7 mouse cellular contexts compared by ENCODE assay signal in genomic region chr8:84775105-84775591, GRCm38 (mm10). TPM values are rescaled to one million over a fixed set of nuclear protein-coding genes. Genes with fewer than 3 reads are reported as not detected.
DNase-seq lines count a peak whose midpoint lies in the region; ATAC-seq lines count a peak whose summit lies in the region.

No protein-coding gene starts in this region.

- DNase-seq in limb, embryonic 10.5 days (ENCODE audit: low spot score): no peak
- DNase-seq in heart, embryonic 10.5 days (ENCODE audit: low spot score): no peak
- DNase-seq in embryo, embryonic 9.5 days (ENCODE audit: extremely low spot score): no peak

- H3K36me3 ChIP-seq in limb, embryonic 12.5 days: peaks cover 11% of the 10 kb centered on the region
- no peaks in the 10 kb centered on the region for H3K36me3 ChIP-seq in limb, embryonic 10.5 days
- H3K36me3 ChIP-seq in embryonic facial prominence, embryonic 13.5 days: peaks cover 10% of the 10 kb centered on the region; the same call in 1 of the 2 replicates
- no peaks in the 10 kb centered on the region for H3K36me3 ChIP-seq in heart, embryonic 10.5 days
- peaks cover 4% of the 10 kb centered on the region; the same call in 1 of the 2 replicates for H3K36me3 ChIP-seq in stomach, embryonic 15.5 days

- peaks cover 79% of the 10 kb centered on the region for H3K4me1 ChIP-seq in limb, embryonic 12.5 days (replicated peaks)
- peaks cover 62% of the 10 kb centered on the region for H3K4me1 ChIP-seq in limb, embryonic 10.5 days
- H3K4me1 ChIP-seq in embryonic facial prominence, embryonic 13.5 days: peaks cover 76% of the 10 kb centered on the region
- H3K4me1 ChIP-seq in heart, embryonic 10.5 days: peaks cover 32% of the 10 kb centered on the region
- H3K4me1 ChIP-seq in stomach, embryonic 15.5 days: peaks cover 53% of the 10 kb centered on the region

- H3K9ac ChIP-seq in limb, embryonic 12.5 days (replicated peaks): peak overlapping the region; percentile 4
- H3K9ac ChIP-seq in embryonic facial prominence, embryonic 13.5 days: peak overlapping the region; percentile 61
- H3K9ac ChIP-seq in stomach, embryonic 15.5 days: 0 out of 2 replicates have a peak overlapping the region, but pooled peaks have one; percentile 35

- peaks cover 93% of the 10 kb centered on the region for H3K27me3 ChIP-seq in limb, embryonic 12.5 days
- peaks cover 100% of the 10 kb centered on the region for H3K27me3 ChIP-seq in limb, embryonic 10.5 days (ENCODE audit: low read depth, poor library complexity, severe bottlenecking)
- H3K27me3 ChIP-seq in embryonic facial prominence, embryonic 13.5 days: peaks cover 85% of the 10 kb centered on the region
- peaks cover 100% of the 10 kb centered on the region for H3K27me3 ChIP-seq in heart, embryonic 10.5 days (ENCODE audit: insufficient read depth, poor library complexity, severe bottlenecking)
- peaks cover 37% of the 10 kb centered on the region for H3K27me3 ChIP-seq in stomach, embryonic 15.5 days (replicated peaks)

- ATAC-seq in limb, embryonic 12.5 days (ENCODE audit: insufficient number of reproducible peaks, insufficient read depth, low FRiP score, low TSS enrichment, low read depth): no peak
- ATAC-seq in embryonic facial prominence, embryonic 13.5 days (ENCODE audit: insufficient number of reproducible peaks, insufficient read depth, low FRiP score, low TSS enrichment, low read depth): no peak
- ATAC-seq in megakaryocyte, adult 5-6 weeks (ENCODE audit: poor library complexity, severe bottlenecking): peak; percentile 74
- peak; percentile 24; the same call in 1 of the 2 replicates for ATAC-seq in stomach, embryonic 15.5 days (ENCODE audit: insufficient read depth, low FRiP score, low read depth)

- WGBS in limb, embryonic 12.5 days: 5% methylated on average over 13 of the region's 13 CpGs
- under 1% methylated on average over 13 of the region's 13 CpGs for WGBS in limb, embryonic 10.5 days
- WGBS in embryonic facial prominence, embryonic 13.5 days: 12% methylated on average over 13 of the region's 13 CpGs
- WGBS in heart, embryonic 10.5 days: 4% methylated on average over 13 of the region's 13 CpGs
- 24% methylated on average over 13 of the region's 13 CpGs for WGBS in stomach, embryonic 15.5 days

- 0 out of 2 replicates have a peak overlapping the region, but pooled peaks have one; percentile 64 for H3K27ac ChIP-seq in limb, embryonic 12.5 days
- H3K27ac ChIP-seq in limb, embryonic 10.5 days: no peak overlapping the region
- H3K27ac ChIP-seq in embryonic facial prominence, embryonic 13.5 days: peak overlapping the region; percentile 81
- no peak overlapping the region for H3K27ac ChIP-seq in heart, embryonic 10.5 days
- H3K27ac ChIP-seq in stomach, embryonic 15.5 days: peak overlapping the region; percentile 90

- peak overlapping the region; percentile 65 for H3K4me2 ChIP-seq in limb, embryonic 12.5 days
- peak overlapping the region; percentile 57 for H3K4me2 ChIP-seq in embryonic facial prominence, embryonic 13.5 days
- H3K4me2 ChIP-seq in stomach, embryonic 15.5 days: peak overlapping the region; percentile 49

- H3K9me3 ChIP-seq in limb, embryonic 12.5 days: no peaks in the 10 kb centered on the region
- no peaks in the 10 kb centered on the region for H3K9me3 ChIP-seq in limb, embryonic 10.5 days (replicated peaks)
- no peaks in the 10 kb centered on the region for H3K9me3 ChIP-seq in embryonic facial prominence, embryonic 13.5 days
- H3K9me3 ChIP-seq in heart, embryonic 10.5 days: no peaks in the 10 kb centered on the region
- H3K9me3 ChIP-seq in stomach, embryonic 15.5 days: no peaks in the 10 kb centered on the region

- peak overlapping the region; percentile 6; the same call in 1 of the 2 replicates for H3K4me3 ChIP-seq in limb, embryonic 12.5 days (replicated peaks)
- H3K4me3 ChIP-seq in limb, embryonic 10.5 days: no peak overlapping the region
- H3K4me3 ChIP-seq in embryonic facial prominence, embryonic 13.5 days: peak overlapping the region; percentile 38; the same call in 1 of the 2 replicates
- 0 out of 2 replicates have a peak overlapping the region, but pooled peaks have one; percentile 19 for H3K4me3 ChIP-seq in heart, embryonic 10.5 days
- 0 out of 2 replicates have a peak overlapping the region, but pooled peaks have one; percentile 17 for H3K4me3 ChIP-seq in stomach, embryonic 15.5 days (replicated peaks)

RNA-seq across cellular contexts. Expression of gene Nfix, which starts 25.0 kb away (rescaled TPM):
- 14.5 and 18.1 TPM in 2 replicates for polyA plus RNA-seq in limb, embryonic 12.5 days (2016; fragmentation: Nextera tagmentation; extraction: Ambion mirVana)
- polyA plus RNA-seq in limb, embryonic 10.5 days (2016; fragmentation: Nextera tagmentation; extraction: Ambion mirVana): 0.24 and 2.1 TPM in 2 replicates
- 37.0 and 42.9 TPM in 2 replicates for polyA plus RNA-seq in embryonic facial prominence, embryonic 13.5 days (2015; fragmentation: Nextera tagmentation; extraction: Ambion mirVana)
- polyA plus RNA-seq in heart, embryonic 10.5 days (2016; fragmentation: Nextera tagmentation; extraction: Ambion mirVana): 0.87 and 2.1 TPM in 2 replicates
- 23.8 and 26.9 TPM in 2 replicates for total RNA-seq in megakaryocyte, adult 5-6 weeks (2015)
- 7.7 and 17.0 TPM in 2 replicates for total RNA-seq in megakaryocyte, adult 5-6 weeks (2017)
- 28.7 and 29.3 TPM in 2 replicates for polyA plus RNA-seq in stomach, embryonic 15.5 days (2015; fragmentation: Nextera tagmentation; extraction: Ambion mirVana)

RNA-seq across cellular contexts. Expression of gene Dand5, which starts 47.5 kb away (rescaled TPM):
- polyA plus RNA-seq in limb, embryonic 12.5 days (2016; fragmentation: Nextera tagmentation; extraction: Ambion mirVana): 4.1 and 5.1 TPM in 2 replicates
- polyA plus RNA-seq in limb, embryonic 10.5 days (2016; fragmentation: Nextera tagmentation; extraction: Ambion mirVana): 1.9 and 2.7 TPM in 2 replicates
- 7.0 TPM in 2 replicates for polyA plus RNA-seq in embryonic facial prominence, embryonic 13.5 days (2015; fragmentation: Nextera tagmentation; extraction: Ambion mirVana)
- 5.3 TPM in 2 replicates for polyA plus RNA-seq in heart, embryonic 10.5 days (2016; fragmentation: Nextera tagmentation; extraction: Ambion mirVana)
- total RNA-seq in megakaryocyte, adult 5-6 weeks (2015): 1.4 and 2.6 TPM in 2 replicates
- 0.28 and 4.4 TPM in 2 replicates for total RNA-seq in megakaryocyte, adult 5-6 weeks (2017)
- 6.3 and 6.9 TPM in 2 replicates for polyA plus RNA-seq in stomach, embryonic 15.5 days (2015; fragmentation: Nextera tagmentation; extraction: Ambion mirVana)

RNA-seq across cellular contexts. Expression of gene G430095P16Rik, which starts 52.3 kb away (rescaled TPM):
- 9.7 and 11.8 TPM in 2 replicates for polyA plus RNA-seq in limb, embryonic 12.5 days (2016; fragmentation: Nextera tagmentation; extraction: Ambion mirVana)
- 3.7 and 8.1 TPM in 2 replicates for polyA plus RNA-seq in limb, embryonic 10.5 days (2016; fragmentation: Nextera tagmentation; extraction: Ambion mirVana)
- polyA plus RNA-seq in embryonic facial prominence, embryonic 13.5 days (2015; fragmentation: Nextera tagmentation; extraction: Ambion mirVana): 6.1 and 6.2 TPM in 2 replicates
- polyA plus RNA-seq in heart, embryonic 10.5 days (2016; fragmentation: Nextera tagmentation; extraction: Ambion mirVana): 2.1 and 3.2 TPM in 2 replicates
- total RNA-seq in megakaryocyte, adult 5-6 weeks (2015): 40.4 and 45.2 TPM in 2 replicates
- 20.6 and 25.5 TPM in 2 replicates for total RNA-seq in megakaryocyte, adult 5-6 weeks (2017)
- 3.5 and 4.1 TPM in 2 replicates for polyA plus RNA-seq in stomach, embryonic 15.5 days (2015; fragmentation: Nextera tagmentation; extraction: Ambion mirVana)

RNA-seq across cellular contexts. Expression of gene Gadd45gip1, which starts 56.2 kb away (rescaled TPM):
- 46.5 and 48.6 TPM in 2 replicates for polyA plus RNA-seq in limb, embryonic 12.5 days (2016; fragmentation: Nextera tagmentation; extraction: Ambion mirVana)
- polyA plus RNA-seq in limb, embryonic 10.5 days (2016; fragmentation: Nextera tagmentation; extraction: Ambion mirVana): 51.7 and 54.4 TPM in 2 replicates
- polyA plus RNA-seq in embryonic facial prominence, embryonic 13.5 days (2015; fragmentation: Nextera tagmentation; extraction: Ambion mirVana): 45.6 and 48.2 TPM in 2 replicates
- polyA plus RNA-seq in heart, embryonic 10.5 days (2016; fragmentation: Nextera tagmentation; extraction: Ambion mirVana): 57.3 and 60.5 TPM in 2 replicates
- total RNA-seq in megakaryocyte, adult 5-6 weeks (2015): 6.3 and 6.6 TPM in 2 replicates
- total RNA-seq in megakaryocyte, adult 5-6 weeks (2017): 13.9 and 20.5 TPM in 2 replicates
- polyA plus RNA-seq in stomach, embryonic 15.5 days (2015; fragmentation: Nextera tagmentation; extraction: Ambion mirVana): 52.7 and 54.5 TPM in 2 replicates

Comparison
In these comparisons a context has a peak if more than half of its experiments do, and no peak if none do; other contexts are left out.
1. H3K27ac ChIP-seq: peak in limb, embryonic 12.5 days (single experiment), embryonic facial prominence, embryonic 13.5 days (single experiment) and stomach, embryonic 15.5 days (single experiment); none in limb, embryonic 10.5 days (single experiment) and heart, embryonic 10.5 days (single experiment).
2. ATAC-seq: peak in megakaryocyte, adult 5-6 weeks (single experiment) and stomach, embryonic 15.5 days (single experiment); none in limb, embryonic 12.5 days (single experiment) and embryonic facial prominence, embryonic 13.5 days (single experiment).
3. H3K9ac ChIP-seq: peak in every context shown above with its lines; median percentile 61 in embryonic facial prominence, embryonic 13.5 days; 35 in stomach, embryonic 15.5 days; 4 in limb, embryonic 12.5 days.
4. Peak in every context shown above with its lines, with median percentiles within 50 percentile points of each other: H3K4me2 ChIP-seq.